Mouse (Mus musculus): ENCODE results near the gene Rfx1. TPM values are rescaled to one million over a fixed set of nuclear protein-coding genes. Genes with fewer than 3 reads are reported as not detected.

The Rfx1 gene
- total and polyA plus RNA-seq, 3 experiments: 3.2 to 13.1 (median 10.8) TPM

GRCm38 (mm10) chr8:84039050-84039449, 27.6 kb upstream of the Rfx1 start:
- no peaks in the 10 kb centered on the region for H3K9me3 ChIP-seq (replicated peaks; ENCODE audit: low read length)
- dilution Hi-C loops (cut with MboI; ENCODE audit: extremely low pct_ligation_motif_present, extremely low pct_unique_long_range_greater_than_20kb, low sequenced_read_pairs) (no loop called here), in situ Hi-C loops (cut with MboI; ENCODE audit: low pct_ligation_motif_present, low pct_unique_long_range_greater_than_20kb, low sequenced_read_pairs) (loop anchor here (5.0 to 25.0 kb wide), 2 partner anchors 133 to 298 kb away; no protein-coding TSS in a partner anchor)
- peak; percentile 75 for DNase-seq (ENCODE audit: extremely low read depth)
- H3K4me1 ChIP-seq (ENCODE audit: control insufficient read depth in 1 of 2, insufficient read depth in 2 of 2): peaks cover 6 to 20% of the 10 kb centered on the region in 2 experiments
- no peak overlapping the region for H3K4me2 ChIP-seq (ENCODE audit: insufficient read depth, low read depth, poor library complexity, severe bottlenecking)
- TF ChIP-seq SMC3 (IDR thresholded peaks at IDR 0.05; ENCODE audit: low read depth, low read length): peak; percentile 91
- TF ChIP-seq KAT2A (IDR thresholded peaks at IDR 0.05; ENCODE audit: insufficient replicate concordance, low read length): no peak
- peak; percentile 57 for TF ChIP-seq ZC3H11A (IDR thresholded peaks at IDR 0.05; ENCODE audit: low read depth, low read length)
- peak; percentile 90 for TF ChIP-seq RAD21 (IDR thresholded peaks at IDR 0.05; ENCODE audit: low read depth, low read length)
- TF ChIP-seq CTCF (conservative IDR thresholded peaks at IDR 0.05 in 1 of 2, IDR thresholded peaks at IDR 0.05 in 1 of 2; ENCODE audit: low read depth in 2 of 2, low read length in 2 of 2): peak; percentile 73 to 93
- no peak overlapping the region for H3K4me3 ChIP-seq (replicated peaks in 1 of 3; ENCODE audit: low read depth in 2 of 3, low read length in 2 of 3, poor library complexity in 1 of 3)
- no peaks in the 10 kb centered on the region for H3K79me2 ChIP-seq (replicated peaks; ENCODE audit: control insufficient read depth, extremely low read depth, insufficient read depth, poor library complexity, severe bottlenecking)
- peaks cover 0 to 31% of the 10 kb centered on the region in 2 experiments for H3K36me3 ChIP-seq (replicated peaks in 1 of 2; ENCODE audit: control insufficient read depth in 1 of 2, insufficient read depth in 1 of 2, low read length in 1 of 2)
- H3K27ac ChIP-seq (ENCODE audit: insufficient read depth, low read depth): no peak overlapping the region
- H3K27me3 ChIP-seq (replicated peaks): peaks cover 4% of the 10 kb centered on the region
- H3K9ac ChIP-seq (ENCODE audit: insufficient read depth, low read depth): no peak overlapping the region

- peak within 1 kb of the TSS; percentile 59 for H3K9ac ChIP-seq (ENCODE audit: insufficient read depth, low read depth)
- DNase-seq (ENCODE audit: extremely low read depth): peak; percentile 58
- peak within 1 kb of the TSS; percentile 44 to 66 (median 66) for H3K4me3 ChIP-seq (replicated peaks in 1 of 3; ENCODE audit: low read depth in 2 of 3, low read length in 2 of 3, poor library complexity in 1 of 3)
- H3K79me2 ChIP-seq (replicated peaks; ENCODE audit: control insufficient read depth, extremely low read depth, insufficient read depth, poor library complexity, severe bottlenecking): no peaks in the 10 kb centered on the region
- H3K4me2 ChIP-seq (ENCODE audit: insufficient read depth, low read depth, poor library complexity, severe bottlenecking): peak within 1 kb of the TSS; percentile 79
- H3K27ac ChIP-seq (ENCODE audit: insufficient read depth, low read depth): no peak within 1 kb of the TSS
- in situ Hi-C loops (cut with MboI; ENCODE audit: low pct_ligation_motif_present, low pct_unique_long_range_greater_than_20kb, low sequenced_read_pairs): loop anchor here (25.0 kb wide), 1 partner anchor 295 kb away; no protein-coding TSS in a partner anchor
- peaks cover 9% of the 10 kb centered on the region for H3K27me3 ChIP-seq (replicated peaks)
- H3K4me1 ChIP-seq (ENCODE audit: control insufficient read depth in 1 of 2, insufficient read depth in 2 of 2): peaks cover 6 to 20% of the 10 kb centered on the region in 2 experiments
- dilution Hi-C loops (cut with MboI; ENCODE audit: extremely low pct_ligation_motif_present, extremely low pct_unique_long_range_greater_than_20kb, low sequenced_read_pairs): no loop called here
- TF ChIP-seq MAZ (IDR thresholded peaks at IDR 0.05; ENCODE audit: low read depth, low read length): 0 out of 2 replicates have a peak, but pooled peaks have one; percentile 14
- TF ChIP-seq KAT2A (IDR thresholded peaks at IDR 0.05; ENCODE audit: insufficient replicate concordance, low read length): peak; percentile 72; the same call in 1 of the 2 replicates
- peak; percentile 24; the same call in 1 of the 2 replicates for TF ChIP-seq IRF4 (IDR thresholded peaks at IDR 0.05; ENCODE audit: low read depth, low read length)
- TF ChIP-seq E2F4 (IDR thresholded peaks at IDR 0.05; ENCODE audit: insufficient replicate concordance, low read depth, low read length): no peak
- TF ChIP-seq RAD21 (IDR thresholded peaks at IDR 0.05; ENCODE audit: low read depth, low read length): peak; percentile 51
- TF ChIP-seq ETS1 (conservative IDR thresholded peaks at IDR 0.05; ENCODE audit: low read depth, low read length): no peak
- TF ChIP-seq SMC3 (IDR thresholded peaks at IDR 0.05; ENCODE audit: low read depth, low read length): peak; percentile 36
- TF ChIP-seq JUN (IDR thresholded peaks at IDR 0.05; ENCODE audit: insufficient read depth, low read depth, low read length): no peak
- TF ChIP-seq POLR2A (IDR thresholded peaks at IDR 0.05; ENCODE audit: low read depth, low read length): no peak; the same call in 1 of the 2 replicates
- TF ChIP-seq TCF12 (IDR thresholded peaks at IDR 0.05; ENCODE audit: low read depth, low read length): no peak
- peak; percentile 54; the same call in 1 of the 2 replicates for TF ChIP-seq MXI1 (IDR thresholded peaks at IDR 0.05; ENCODE audit: low read depth, low read length)
- TF ChIP-seq CHD1 (IDR thresholded peaks at IDR 0.05; ENCODE audit: low read depth, low read length): no peak
- no peak for TF ChIP-seq GABPA (IDR thresholded peaks at IDR 0.05; ENCODE audit: insufficient replicate concordance, low read depth, low read length)
- TF ChIP-seq HCFC1 (IDR thresholded peaks at IDR 0.05; ENCODE audit: low read depth, low read length): no peak
- TF ChIP-seq UBTF (IDR thresholded peaks at IDR 0.05; ENCODE audit: low read depth, low read length): no peak
- peak; percentile 53 to 78 for TF ChIP-seq CTCF (conservative IDR thresholded peaks at IDR 0.05 in 1 of 2, IDR thresholded peaks at IDR 0.05 in 1 of 2; ENCODE audit: low read depth in 2 of 2, low read length in 2 of 2)
- peak; percentile 50; the same call in 1 of the 2 replicates for TF ChIP-seq SIN3A (IDR thresholded peaks at IDR 0.05; ENCODE audit: low read length)
- TF ChIP-seq NRF1 (IDR thresholded peaks at IDR 0.05; ENCODE audit: low read depth, low read length): peak; percentile 45
- TF ChIP-seq ZNF384 (IDR thresholded peaks at IDR 0.05; ENCODE audit: low read depth, low read length): no peak
- TF ChIP-seq BHLHE40 (IDR thresholded peaks at IDR 0.05; ENCODE audit: low read depth, low read length): peak; percentile 66
- peaks cover 3% of the 10 kb centered on the region for H3K9me3 ChIP-seq (replicated peaks; ENCODE audit: low read length)
- peaks cover 0 to 20% of the 10 kb centered on the region in 2 experiments for H3K36me3 ChIP-seq (replicated peaks in 1 of 2; ENCODE audit: control insufficient read depth in 1 of 2, insufficient read depth in 1 of 2, low read length in 1 of 2)
These were observed 24.3 kb upstream of the Rfx1 start, which contains the start of gene Il27ra for GRCm38 (mm10) chr8:84042066-84042947. TSS of gene Il27ra (minus strand) at chr8:84042589.

Data from CH12.LX (cell line).